Mouse (Mus musculus) natural killer cell, adult 2 months (primary cell): ENCODE measurements at regions not wholly inside any gene's neighbourhood (a gene's known extent, or its start where the extent isn't known, plus 50 kb on each side); places are given as distances from the start of the nearest gene placed in this dataset.

Experiments
- DNase-seq, 2 experiments: peaks; one replicate each; pipeline ENCODE4 v3.0.0; 2022; ENCODE audit warnings: low spot score in 2 of 2

DNA sequence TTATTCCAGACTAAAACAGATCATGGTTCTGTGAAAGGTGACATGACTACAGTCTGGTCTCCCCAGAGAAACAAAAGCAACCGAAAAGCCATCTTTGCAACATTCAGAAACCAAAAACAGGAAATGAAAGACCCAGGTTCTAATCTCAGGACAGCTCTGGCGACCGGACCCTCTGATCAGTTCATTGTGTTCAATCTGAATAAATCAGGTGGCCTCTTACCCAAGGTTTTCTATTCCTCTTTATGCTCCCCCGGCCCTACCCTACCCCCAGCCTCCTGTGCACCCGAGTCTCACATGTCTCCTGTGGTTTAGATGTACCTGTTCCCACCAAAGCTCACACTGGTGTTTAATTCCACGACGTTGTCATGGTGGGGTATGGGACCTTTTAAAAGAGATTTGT is 238.6 kb upstream of the Jmjd1c start:
- DNase-seq, result no peak

DNA sequence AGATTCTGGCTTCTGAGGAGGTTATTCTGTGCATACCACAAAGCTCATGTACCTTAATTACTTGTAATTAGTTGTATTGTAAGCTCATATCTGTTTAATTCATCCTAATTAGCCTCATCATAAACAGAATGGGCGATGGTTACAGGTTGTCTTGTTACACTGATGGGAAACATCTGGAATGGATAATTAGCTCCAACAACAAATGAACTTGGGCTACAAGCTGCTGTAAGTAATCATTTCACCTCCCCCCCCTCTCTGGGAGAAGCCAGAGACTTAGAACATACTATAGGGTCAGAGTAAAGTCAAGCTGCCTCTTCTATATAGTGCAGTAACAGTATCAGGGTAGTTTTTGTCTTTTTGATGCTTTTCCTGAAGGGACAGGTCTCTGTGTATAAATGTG is 234.5 kb upstream of the Jmjd1c start:
- no peak for DNase-seq

DNA sequence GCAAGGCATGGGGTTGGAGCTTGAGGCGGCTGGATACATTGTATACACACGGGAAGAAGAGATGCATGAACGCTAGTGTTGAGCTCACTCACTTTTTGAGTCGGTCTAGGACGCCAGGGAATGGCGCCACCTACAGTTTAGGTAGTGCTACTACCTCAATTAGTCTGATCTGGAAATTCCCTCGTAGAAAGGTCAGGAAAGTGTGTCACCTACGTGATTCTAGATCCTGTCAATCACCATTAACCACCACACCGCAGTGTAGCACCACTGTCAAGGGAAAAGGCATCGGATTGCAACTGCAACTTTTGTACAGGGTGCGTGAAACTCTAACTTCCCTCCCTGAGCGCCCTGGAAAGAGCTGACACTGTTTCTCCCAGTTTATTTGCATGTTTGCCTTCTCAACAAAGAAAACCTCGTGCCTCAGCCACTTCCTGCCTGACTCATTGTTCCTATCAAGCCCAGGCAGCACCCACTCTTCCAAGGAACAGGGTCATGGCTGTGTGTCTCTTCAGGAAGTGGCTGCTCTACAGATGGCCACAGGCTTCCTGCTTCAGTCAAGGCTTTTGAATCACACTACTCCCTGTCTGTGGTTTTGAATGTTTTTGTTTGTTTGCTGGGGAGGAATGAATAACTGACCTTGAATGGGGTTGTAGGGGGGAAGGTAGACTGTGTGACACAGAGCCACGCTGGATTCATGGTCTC is 231.6 kb upstream of the Jmjd1c start:
- peak; percentile 86 for DNase-seq

- DNase-seq, result no peak
Measured at GRCm38 (mm10) chr10:66865010-66865582, 230.8 kb upstream of the Jmjd1c start.

DNA sequence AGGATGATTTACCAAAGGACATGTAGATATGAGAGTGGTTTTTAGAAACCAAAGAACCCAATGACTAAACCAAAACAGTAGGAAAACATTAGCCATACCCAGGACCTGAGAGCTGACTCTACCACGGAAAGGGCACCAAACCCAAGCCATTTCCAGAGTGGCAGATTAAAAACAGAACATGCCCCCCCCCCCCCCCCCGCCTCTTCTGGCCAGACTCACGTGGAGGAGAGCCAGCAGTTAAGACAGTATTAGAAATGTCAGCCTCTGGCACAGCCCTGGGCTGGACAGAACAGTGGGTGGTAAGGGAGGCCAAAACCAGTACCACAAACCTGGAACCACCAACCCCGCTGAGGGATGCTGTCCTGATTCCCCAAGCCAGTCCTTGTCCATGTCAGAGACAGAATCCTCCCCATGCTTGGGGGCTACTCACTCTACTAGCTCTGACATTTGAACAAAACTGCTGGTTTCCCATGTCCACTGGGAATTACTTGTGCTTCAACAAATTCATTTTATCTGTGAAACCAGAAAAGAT is 224.7 kb upstream of the Jmjd1c start:
- no peak for DNase-seq

- no peak for DNase-seq
Measured at GRCm38 (mm10) chr10:66871673-66872072, 224.3 kb upstream of the Jmjd1c start.

DNA sequence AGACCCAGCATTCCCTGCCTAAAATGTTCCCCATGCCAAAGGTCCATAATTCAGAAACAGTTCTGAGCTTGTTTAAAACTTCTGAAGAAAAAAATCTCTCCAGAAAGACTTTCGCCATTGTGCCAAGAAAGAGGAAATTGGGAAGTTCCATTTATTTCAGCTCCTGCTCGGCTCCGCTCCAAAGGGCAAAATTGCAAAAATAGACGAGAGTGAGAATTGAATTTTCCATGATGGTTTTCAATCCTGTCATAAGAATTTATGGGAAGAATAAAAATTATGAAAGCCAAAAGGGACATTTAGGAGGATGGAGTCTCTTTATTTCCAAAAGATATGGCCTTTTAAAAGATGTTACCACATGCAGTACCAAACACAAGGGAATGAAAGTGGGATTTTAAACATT is 222.5 kb upstream of the Jmjd1c start:
- no peak for DNase-seq

GRCm38 (mm10) chr10:66879071-66879470 is 216.9 kb upstream of the Jmjd1c start:
- DNase-seq, result no peak

- DNase-seq, result no peak
Measured at GRCm38 (mm10) chr10:66882825-66883224, 213.1 kb upstream of the Jmjd1c start.

DNA sequence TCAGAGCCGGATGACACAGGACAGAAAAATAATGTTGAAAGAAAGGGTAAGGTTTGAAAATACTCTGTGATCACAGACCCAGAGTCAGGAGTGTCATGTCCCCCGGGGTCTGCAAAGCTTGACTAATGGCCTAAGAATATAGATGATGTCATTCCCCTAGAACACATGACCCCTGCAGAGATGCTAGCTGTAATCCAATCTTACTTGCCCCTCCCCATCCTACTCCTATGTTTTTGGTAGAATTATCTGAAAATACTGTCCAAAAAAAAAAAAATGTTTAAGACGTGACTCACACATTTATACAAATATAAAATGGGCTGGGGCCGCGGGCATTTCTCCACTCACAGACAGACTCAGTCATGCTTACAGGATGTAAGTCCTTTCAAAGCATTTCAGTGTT is 210.3 kb upstream of the Jmjd1c start:
- DNase-seq, result no peak

DNA sequence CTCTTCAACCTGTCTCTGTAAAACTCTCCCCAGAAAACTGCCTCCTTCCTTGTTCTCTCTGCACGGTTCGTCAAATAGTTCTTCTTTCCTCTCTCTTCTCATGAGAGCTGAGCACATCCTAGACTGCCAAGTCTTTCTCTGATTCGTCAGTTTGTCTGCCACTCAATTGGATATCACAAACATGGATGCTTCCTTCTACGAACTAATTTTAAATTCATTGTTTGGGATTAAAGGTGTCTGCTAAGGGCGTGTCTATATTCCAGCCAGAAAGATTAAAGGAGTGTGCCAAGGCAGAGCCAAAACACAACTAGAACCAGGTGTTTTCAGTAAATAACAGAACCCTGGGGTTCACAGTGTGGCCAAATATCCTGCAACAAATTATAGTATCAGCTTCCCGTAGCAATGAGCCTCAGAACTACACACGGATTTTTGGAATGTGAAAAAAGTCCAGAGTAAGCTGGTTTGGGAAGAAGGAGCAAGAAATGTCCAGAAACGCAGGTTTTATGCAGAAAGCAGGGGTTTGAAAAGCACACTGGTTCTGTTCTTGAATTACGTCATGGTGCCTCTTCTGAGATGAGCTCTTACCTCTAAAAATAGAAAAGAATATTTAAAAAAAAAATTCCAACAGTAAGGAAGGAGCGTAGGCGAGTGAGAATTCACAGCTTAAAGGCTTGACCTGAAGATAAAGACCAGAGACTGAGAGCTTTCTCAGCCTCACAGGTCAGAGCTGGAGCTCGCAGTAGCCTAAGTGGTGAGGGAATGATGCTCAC is 206.0 kb upstream of the Jmjd1c start:
- no peak for DNase-seq

DNA sequence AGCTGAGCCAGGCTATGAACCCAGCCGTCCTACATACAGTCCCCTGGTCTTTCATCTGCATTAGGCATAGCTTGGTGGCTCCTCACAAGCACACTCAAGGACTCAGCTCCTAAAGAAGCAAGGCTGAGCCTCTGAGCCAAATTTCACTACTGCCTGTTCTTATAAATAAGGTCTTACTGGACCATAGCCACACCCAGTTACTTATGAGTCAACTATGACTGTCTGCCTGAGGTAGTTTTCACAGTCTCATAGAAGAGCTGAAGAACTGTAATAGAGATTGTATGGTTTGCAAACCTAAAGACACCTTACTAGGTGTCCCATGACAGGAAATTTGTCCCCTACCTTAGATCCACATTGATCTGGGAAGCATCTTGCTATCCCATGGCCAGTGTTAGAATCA is 204.1 kb upstream of the Jmjd1c start:
- no peak for DNase-seq

- no peak for DNase-seq
Measured at GRCm38 (mm10) chr10:66893836-66894235, 202.1 kb upstream of the Jmjd1c start.

DNA sequence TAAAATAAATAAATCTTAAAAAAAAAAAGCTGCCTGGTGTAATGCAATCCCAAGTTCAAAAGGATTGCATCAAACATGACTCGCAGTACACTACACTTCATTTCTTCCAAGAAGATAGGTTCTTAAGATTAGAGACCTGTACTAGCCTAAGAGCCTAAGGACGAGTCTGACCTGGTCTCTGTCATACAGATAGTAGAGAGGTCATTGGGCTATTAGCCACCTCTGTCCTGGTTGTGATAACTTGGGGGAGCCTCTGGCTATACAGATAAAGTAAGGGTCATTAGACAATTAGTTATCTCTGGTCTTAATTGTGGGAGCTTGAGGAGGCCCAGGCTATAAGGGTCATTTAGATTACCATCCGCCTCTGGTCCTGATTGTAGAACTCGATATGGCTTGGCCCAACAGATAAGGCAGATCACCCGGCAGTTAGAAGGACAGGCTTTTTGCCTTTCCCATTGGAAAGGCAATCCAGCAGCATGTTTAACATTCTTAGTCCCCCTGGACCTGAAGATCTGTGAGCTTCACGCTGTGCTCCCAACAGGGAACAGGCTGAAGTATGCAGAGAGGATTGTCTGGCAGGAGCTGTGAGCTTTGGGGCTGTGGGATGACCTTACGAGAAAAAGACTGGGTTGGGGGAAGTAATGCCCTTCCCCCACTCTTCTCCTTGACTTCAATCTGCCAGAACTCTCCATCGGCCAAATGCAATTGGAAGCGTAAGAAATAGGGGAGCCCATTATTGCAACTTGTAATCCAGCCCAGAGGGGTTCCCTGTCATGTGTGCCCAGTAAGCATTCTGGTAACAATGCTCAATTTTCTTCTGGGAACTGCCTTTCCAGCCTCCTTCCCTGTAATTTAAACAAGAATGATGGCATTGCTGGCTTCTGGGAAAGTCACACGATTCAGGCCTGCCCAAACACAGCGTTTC is 199.0 kb upstream of the Jmjd1c start:
- no peak for DNase-seq

DNA sequence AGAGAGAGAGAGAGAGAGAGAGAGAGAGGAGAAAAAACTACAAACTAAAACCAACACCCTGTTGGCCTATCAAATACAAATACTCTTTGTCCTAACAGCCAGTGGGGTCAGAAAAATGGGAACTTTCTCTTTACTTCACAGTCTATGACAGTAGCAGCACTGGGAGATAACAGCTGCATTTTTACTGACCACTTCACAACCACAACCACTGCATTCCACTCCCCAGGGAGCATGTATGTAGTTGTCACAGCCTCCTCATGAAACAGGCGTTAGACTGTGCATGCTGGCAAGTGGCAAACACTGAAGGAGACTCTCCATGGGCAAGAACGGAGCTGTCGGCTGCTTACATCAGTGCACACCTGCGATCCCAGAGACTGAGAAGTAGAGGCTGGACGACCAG is 196.2 kb upstream of the Jmjd1c start:
- no peak for DNase-seq

GRCm38 (mm10) chr10:66900781-66901180 is 195.1 kb upstream of the Jmjd1c start:
- no peak for DNase-seq

- DNase-seq, result no peak
Measured at GRCm38 (mm10) chr10:66901873-66902272, 194.1 kb upstream of the Jmjd1c start.

DNA sequence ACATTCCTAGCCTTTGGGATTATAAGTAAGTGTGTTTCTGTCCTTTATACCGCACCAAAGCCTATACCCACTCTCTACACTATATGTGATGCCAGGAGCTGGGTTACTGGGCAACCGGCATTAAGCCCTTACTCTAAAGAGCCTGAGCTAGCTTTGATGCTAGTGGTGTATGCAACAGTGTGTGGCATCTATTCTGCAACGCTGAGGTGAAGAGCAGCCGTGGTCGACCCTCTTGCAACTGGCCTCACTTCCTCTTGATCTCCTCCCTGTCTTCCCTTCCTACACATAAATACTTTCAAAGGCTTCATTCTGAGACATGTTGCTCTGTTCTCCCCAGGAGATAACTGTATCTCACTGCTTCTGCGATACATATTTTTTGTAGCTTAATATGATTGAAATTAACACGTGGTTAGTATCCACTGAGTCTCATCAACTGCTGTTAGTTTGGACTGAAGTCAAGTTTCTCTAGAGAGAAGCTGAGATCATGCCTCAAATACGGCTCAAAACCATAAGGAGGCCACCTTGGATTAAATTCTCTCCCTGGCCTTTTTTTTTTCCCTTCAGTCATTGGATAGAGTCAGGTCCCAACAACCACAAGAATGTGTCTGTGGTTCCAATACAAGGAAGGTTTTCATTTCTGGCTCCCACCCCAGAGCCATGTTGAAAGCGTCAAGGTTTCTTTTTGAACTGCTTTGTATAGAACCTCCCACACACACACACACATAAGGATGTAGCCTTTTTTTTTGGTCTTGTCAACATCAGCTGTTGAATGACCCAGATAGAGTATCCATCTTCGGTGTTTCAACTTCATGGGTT is 191.2 kb upstream of the Jmjd1c start:
- no peak for DNase-seq

DNA sequence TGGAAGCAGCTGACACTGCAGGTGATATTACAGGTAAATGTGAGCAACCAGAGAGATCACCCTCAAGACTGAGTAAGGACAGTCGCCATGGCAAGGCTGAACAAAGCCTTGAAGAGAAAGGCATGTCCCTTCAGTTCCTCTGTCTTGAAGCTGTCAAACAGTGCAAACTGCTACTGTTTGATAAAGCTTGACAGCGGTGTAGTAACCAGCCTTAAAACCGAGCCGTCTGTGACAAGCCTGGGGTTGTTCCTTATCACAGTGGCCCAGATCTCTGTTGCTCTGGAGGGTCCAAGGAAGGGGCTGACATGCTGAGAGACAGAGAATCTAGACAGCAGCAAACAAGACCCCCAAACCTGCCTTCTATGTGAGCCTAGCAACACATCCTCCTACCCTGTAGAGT is 188.1 kb upstream of the Jmjd1c start:
- no peak for DNase-seq

- peak; percentile 14 to 45 for DNase-seq
Measured at GRCm38 (mm10) chr10:66909204-66909889, 186.6 kb upstream of the Jmjd1c start.
